Mouse (Mus musculus): ENCODE measurements around the gene Gm4881.

The Gm4881 gene

DNA sequence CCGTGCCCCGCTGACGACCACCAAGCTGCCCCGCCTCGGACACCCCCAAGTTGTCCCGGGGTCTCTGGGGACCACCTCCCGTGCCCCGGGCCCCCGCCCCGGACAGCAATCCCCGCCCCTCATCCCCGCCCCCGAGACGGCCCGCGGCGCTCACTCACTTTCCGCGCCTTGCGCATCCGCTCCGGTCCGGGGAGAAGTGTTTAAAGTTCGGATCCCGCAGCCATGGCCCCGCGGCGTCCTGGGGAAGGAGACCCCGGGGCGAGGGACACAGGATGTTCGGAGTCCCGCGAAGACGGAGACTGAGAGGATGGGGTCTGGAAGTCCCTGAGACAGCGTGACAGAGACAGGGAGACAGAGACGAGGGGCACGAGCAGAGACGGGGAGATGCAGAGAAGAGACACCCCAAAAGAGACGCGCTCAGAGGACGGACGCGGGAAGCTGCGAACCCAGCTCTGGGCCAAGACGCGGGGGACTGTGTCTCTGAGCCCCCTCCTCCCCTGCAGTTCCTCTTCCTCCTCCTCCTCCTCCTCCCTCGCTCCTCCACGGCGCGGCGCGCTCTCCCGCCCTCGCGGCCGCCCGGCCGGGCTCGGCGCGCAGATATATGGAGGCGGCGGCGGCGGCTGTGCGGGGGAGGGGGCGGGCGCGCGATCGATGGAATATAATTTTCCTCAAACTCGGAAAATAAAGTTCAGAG, at the start of gene Gm4881:
Gm4881 (minus strand) TSS at position 238 of the 694 bp plus-strand sequence.
- DNase-seq (ENCODE audit: low read depth, low spot score) = no peak

DNA sequence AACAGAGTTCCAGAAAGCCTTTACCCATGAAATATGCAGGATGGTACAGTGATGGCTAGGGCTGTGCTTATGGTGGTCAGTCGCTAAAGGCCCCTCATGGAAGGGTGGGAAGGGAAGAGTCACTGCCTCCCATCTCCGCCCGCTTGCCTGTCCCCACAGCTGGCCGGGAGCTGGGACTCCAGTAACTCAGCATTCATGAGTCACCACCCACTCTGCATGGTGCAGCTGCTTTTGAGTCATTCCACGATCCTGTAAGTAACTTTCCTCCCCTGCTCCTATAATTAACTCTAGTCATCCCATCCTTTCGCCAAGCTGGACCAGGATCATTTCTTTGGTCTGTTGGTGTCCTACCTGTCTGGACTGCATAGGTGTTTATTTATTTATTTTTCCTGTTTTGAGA, 48.8 kb upstream of the Gm4881 start:
- no peak for DNase-seq (ENCODE audit: low read depth, low spot score)

DNA sequence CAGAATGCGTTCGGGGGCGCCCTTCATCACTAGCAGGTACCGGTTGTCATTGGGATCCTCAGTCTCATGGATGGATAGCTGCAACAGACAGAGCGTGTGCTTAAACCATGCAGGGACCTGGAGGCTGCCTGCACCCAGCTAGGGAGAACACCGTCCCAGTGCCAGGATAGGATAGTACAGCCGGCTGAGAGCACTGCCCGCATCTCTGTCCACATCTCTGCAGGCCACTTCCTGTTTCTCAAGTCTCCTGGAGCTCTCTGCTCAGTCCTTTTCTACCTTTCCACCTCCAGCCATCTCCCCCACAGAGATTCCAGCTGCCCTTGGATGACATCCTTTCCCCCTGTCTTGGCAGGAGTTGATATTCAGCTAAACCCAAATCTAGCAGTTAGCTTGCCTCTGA, 46.2 kb upstream of the Gm4881 start:
- DNase-seq (ENCODE audit: low read depth, low spot score) = no peak

DNA sequence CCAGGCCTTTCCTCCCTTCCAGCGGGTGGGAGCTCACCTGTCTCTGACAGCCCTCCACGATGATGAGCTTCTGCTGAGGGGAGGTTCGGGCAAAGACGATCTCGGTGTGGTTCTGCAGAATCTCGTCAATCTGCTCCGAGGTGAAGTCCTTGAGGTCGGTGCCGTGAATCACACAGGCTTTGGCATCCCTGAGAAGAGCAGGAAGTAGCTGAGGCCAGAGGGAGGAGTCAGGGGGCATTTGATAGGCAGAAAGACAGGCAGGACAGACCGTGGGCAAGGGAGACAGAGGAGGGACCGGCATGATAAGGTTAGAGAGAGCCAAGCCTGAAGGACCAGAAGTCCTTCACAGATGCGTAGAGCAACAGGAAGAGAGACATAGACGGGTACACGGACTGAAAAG, 43.6 kb upstream of the Gm4881 start:
- DNase-seq (ENCODE audit: low read depth, low spot score) = no peak

DNA sequence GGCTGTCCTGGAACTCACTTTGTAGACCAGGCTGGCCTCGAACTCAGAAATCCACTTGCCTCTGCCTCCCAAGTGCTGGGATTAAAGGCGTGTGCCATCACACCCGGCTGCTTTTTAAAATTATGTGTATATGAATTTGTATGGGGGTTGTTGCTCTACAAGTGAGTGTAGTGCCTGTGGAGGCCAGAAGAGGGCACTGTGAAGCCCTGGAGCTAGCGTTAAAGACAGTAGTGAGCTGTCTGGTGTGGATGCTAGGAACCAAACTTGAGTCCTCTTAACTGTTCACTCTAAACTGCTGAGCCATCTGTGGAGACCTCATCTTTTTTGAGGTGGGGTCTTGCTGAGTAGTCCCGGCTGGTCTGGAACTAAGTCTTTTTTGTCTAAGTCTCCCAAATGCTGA, 41.5 kb upstream of the Gm4881 start:
- DNase-seq (ENCODE audit: low read depth, low spot score) = peak; percentile 57

DNA sequence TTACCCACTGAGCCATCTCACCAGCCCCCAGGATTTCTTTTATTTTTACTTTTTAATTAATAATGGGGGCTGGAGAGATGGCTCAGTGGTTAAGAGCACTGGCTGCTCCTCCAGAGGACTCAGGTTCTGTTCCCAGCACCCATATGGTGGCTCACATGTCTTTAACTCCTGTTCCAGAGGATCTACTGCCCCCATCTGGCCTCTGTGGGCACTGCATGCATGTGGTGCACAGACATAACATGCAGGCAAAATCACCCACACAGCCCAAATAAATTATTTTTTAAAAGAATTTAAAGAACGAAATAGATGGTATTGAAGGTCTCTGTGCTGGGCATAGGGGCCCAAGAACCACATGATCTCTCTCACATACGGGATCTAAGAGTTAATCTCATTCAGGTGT, 40.0 kb upstream of the Gm4881 start:
- peak; percentile 56 for DNase-seq (ENCODE audit: low read depth, low spot score)

DNA sequence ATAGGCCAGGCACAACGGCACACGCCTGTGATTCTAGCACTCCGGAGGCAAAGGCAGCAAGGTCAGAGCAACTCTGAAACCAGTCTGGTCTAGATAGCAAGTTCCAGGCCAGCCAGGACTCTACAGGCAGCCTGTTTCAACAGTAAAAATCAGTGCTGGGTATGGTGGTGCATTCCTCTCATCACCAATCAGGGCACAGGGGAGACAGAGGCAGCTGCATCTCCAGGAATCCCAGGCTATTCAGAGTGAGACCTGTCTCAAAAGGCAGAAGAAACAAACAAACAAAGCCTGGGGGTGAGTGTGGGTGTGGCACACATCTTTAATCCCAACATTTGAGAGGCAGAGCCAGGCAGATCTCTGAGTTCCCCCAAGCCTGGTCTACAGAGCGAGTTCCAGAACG, 39.1 kb upstream of the Gm4881 start:
- DNase-seq (ENCODE audit: low read depth, low spot score) = peak; percentile 73

DNA sequence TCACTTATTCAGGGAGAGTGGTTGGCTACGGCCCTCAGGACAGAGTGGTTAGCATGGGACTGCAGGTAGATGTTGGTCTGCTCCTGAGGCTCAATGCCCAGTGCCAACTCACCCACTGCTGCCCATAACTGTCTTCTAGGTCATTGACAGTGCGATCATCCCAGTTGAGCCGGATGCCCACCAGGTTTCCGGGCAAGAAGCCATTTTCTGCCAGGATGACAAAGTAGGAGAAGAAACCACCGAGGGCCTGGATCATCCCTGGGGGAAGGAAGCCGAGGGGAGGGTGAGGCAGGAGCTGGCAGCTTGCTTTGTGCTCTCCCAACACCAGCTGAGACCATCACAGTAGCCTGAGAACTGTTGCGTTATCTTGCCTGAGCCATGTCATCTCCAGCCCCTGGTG, 36.1 kb upstream of the Gm4881 start:
- DNase-seq (ENCODE audit: low read depth, low spot score) = no peak

DNA sequence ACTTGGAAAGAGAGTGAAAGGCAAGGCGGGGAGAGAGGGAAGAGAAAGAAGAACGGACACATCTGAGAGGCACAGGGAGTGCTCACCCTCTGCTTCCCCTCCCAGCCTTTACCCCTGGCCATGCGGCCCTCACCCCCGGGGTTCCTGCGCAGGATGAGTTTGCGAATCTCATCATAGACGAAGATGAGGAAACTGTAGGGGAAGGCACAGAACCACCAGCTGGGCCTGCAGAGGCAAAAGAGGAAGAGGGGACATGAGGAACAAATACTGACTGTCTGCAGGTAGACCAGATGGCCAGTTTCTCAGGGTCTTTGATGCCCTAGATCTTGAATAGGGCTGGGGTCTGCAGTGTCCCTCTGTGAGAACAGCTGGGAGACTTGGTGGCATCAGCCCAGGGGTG, 34.5 kb upstream of the Gm4881 start:
- no peak for DNase-seq (ENCODE audit: low read depth, low spot score)

DNA sequence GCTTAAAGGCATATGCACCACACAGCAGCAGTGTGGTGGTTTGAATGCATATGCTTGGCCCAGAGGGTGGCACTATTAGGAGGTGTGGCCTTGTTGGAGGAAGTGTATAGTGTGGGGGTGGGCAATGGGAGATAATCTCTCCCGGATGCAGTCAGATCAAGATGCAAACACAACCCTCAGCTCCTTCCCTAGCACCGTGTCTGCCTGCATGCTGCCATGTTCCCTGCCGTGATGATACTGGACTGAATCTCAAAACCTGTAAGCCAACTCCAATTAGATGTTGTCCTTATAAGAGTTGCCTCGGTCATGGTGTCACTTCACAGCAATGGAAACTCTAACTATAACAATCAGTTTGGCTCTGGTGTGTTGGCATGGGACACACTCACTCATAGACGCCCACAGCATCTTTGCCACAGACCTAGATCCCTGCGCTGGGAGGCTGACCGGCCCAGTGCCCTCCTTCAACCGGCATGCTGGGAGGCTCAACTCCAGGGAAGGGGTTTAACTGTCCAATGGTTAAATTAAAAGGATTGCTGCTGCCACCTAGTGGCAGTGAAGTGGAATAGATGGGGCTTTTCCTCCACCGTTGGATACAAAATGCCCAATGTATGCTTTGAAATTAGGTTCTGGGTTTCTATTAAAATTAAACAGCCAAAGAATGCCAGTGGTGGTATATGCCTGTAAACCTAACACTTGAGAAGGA, 30.8 kb upstream of the Gm4881 start:
- peak; percentile 64 for DNase-seq (ENCODE audit: low read depth, low spot score)

DNA sequence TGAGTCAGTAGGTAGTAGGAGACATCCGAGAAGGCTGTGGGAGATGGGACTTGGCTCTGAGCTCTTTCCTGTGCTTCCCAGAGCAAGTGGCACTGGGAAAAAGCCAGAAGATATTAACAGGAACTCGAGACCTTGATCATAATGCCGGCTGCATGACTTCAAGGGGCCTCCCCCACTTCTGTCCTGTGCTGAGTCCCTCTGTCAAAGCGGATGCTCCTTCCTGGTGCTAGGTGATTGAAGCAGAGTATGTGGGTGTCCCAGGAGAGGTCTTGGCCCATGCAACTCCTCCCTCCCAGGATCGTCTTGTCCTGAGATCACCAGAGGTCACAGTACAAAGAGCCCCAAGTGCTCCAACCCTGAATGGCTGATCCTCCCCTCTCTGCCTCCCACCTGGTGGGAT, 29.6 kb upstream of the Gm4881 start:
- no peak for DNase-seq (ENCODE audit: low read depth, low spot score)

DNA sequence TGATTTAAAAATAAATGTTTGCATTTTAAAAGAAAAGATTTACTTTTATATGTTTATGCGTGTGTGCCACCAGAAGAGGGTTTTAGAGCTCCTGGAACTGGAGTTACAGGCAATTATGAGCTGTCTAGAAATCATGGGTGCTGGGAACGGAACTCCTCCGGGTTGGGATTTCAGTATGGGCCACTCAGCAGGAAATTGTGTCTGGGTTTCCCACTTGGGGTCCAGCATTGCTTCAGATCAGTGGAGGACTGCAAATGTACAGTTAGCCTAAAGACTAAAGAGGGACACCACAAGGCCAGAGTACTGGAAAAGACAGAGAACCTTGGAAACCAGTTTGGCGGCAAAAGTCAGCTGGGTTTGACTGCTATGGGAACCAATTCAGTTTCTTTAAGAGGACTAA, 28.9 kb upstream of the Gm4881 start:
- DNase-seq (ENCODE audit: low read depth, low spot score) = no peak

DNA sequence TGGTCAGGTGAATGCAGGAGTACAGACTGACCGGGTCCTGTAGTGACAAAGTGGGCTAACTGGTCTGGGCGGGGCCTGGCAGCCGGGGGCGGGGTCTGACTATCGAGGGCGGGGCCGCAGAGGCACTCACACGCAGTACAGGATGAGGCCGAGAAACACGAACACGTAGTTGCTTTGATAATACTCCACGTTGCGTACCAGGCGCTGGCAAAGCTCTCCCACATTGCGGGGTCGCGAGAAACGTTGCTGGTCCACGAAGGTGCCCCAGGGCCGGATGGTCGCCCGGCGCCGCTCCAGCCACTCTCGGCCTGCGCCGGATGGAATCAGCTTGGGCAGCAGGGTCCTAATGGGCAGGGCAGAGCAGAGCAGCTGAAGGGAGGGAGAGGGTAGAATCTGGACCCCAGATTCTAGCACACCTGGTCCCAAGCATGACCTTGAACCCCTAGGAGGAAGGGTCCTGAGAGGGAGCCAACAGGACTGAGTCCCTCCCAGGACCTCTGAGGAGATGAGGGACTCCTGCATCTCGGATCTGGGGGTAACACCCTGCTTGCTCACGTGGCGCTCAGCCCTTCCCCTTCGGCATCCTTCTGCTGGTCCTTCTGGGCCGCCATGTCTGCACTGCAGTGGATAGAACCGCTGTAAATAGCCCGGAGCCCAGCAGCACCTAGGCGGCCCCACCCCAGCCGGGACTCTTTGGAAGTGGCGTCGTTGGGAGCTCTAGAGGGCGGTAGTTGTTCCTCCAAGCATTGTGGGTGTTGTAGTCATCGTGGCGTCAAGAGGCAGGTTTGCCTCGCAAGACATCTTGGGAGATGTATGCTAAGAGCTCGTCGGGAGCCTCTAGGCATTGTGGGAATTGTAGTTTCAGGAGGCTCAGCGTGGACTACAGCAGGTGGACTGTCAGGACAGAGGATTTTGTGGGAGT, 27.9 kb upstream of the Gm4881 start, which contains the start of gene Rabac1:
Rabac1 (minus strand) TSS at position 783 of the 922 bp plus-strand sequence.
- DNase-seq (ENCODE audit: low read depth, low spot score) = peak; percentile 97

DNA sequence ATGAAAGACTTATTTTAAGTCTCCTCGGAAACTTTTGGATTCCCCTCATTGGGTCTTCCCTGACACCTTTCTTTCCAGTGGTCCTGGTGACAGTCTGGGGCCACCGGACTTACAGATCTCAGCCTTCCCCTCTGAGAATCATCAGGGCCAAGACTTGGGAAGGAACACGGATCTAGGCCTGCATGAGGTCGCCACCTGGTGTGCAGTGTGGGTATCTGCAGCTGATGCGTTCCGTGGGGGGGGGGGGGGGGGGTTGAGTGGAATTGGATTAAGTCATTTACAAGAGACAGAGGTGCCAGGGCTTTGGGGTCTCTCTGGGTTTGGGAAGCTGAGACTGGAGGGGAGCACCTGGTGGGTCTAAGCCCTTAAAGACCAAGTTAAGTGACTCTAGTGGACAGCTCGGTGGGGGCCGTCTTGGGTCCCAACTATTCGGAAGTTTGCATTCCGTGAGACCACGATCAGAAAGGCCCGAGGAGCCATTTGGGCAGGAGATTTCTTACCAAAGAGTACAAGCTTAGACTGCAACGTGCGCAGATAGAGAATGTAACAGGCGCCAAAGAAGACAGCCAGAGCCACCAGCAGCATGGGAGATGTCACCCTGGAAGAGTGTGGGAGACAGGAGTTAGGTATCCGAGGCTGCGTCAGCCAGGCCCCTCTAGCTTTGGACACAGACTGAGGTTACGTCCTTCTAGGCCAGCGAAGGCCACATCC, 27.1 kb upstream of the Gm4881 start:
- peak; percentile 68 for DNase-seq (ENCODE audit: low read depth, low spot score)

DNA sequence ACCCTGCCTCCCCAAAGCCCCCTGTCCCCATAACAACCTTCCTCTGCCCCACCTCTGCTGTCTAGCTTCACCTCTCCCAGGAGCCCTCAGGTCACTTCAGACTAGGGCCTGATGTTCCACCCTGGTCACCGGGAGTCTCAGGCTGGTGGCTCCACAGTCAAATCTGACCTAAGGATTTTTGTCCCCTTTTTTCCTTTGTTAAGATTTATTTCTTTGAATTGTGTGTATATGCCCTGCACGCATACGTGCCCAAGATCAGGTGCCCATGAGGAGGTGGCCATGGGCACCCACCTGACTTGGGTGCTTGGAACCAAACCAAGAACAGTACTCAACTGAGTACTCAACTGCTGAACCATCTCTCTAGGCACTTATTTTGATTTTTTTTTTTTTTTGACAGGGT, 26.0 kb upstream of the Gm4881 start:
- no peak for DNase-seq (ENCODE audit: low read depth, low spot score)

DNA sequence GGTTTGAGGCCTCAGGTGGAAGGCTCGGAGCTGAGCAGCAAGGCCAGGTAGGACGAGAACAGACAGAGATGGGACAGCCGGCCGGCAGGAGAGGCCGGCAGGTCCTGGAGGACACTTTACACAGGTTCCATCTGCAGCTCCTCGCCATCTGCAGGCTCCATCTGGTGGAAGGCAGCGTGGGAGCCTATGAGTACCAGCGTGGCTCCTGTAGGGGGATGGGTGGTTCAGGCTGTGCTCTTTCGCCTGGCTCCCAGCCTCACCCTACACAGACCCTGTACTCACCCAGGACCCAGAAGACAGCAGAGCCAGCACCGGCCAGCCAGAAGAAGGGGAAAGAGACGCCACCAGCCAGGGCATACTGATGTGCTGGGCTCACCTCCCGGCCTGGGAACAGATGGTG, 25.5 kb upstream of the Gm4881 start:
- no peak for DNase-seq (ENCODE audit: low read depth, low spot score)

DNA sequence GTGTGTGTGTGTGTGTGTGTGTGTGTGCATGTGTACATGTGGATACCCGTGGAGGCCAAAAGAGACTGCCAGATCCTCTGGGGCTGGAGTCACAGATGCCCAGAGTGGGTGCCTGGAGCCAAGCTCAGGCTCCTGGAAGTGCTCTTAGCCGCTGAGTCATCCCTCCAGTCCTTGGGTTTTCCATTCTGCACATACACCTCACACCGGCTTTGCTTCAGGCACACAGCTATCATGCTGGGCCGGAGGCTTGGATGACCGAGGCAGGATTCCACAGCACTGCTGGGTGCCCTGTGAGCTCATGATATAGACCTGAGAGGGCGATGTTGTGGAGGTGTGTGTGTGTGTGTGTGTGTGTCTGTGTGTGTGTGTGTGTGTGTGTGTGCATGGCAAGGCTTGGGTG, 24.2 kb upstream of the Gm4881 start:
- DNase-seq (ENCODE audit: low read depth, low spot score) = no peak

DNA sequence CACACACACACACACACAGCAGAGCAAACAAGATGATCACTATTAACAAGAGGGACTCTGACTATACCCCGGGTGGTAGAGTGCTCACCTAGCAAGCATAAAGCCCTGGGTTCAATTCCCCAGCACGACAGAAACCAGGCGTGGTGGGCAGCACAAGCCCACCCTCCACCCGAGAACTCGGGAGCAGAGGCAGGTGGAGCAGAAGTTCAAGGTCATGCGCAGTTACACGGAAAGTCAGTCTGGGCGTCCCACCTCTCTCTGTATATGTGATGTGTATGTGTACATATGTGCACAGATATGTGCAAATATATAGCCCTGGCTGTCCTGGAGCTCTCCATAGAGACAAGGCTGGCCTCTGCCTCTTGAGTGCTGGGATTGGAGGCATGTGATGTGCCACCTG, 23.7 kb upstream of the Gm4881 start:
- no peak for DNase-seq (ENCODE audit: low read depth, low spot score)

DNA sequence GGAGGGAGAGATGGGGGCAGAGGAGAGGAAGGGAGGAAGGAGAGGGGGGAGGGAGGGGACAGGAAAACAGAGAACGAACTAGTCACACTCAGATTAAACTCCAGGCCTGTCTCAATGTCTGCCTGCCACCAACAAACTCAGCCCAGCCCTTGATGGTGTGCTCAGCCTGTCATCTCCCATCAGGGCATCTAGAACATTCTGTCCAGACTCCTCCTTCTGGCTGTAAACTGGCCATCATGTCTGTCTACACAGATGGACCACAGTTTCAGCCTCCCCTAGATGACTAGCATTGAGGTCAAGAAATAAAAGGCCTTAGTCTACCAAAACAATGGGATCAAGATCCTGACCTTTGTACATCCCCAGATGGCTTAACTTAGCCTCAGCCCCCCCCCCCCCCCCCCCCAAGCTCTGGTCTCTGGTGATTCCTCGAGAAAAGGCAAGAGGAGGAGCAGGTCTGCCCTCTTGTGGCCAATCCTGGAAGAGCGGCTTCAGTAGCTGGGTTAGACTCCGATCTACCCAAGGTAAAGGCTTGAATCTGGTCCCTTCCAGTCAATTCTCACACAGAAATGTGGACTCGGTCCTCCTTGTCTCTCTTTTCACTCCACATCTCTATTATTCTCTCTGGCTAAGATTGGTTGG, 20.7 kb upstream of the Gm4881 start:
- DNase-seq (ENCODE audit: low read depth, low spot score) = peak; percentile 80

DNA sequence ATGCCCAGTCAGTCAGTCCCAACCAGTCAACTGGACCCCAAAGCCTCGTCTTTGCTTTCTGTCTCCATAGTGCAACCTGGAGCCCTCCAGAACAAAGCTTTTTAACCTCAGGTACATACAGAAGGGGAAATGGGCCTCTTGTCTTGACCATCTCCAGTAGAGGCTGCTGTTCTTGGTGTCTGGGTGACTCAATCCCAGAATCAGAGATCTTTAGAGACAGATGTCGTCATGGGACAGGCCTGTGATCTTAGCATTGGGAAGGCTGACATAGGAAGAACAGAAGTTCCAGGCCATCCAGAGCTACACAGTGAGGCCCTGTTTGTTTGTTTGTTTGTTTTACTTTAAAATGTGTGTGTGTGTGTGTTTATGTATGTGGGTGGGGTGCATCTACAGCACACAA, 20.0 kb upstream of the Gm4881 start:
- no peak for DNase-seq (ENCODE audit: low read depth, low spot score)

DNA sequence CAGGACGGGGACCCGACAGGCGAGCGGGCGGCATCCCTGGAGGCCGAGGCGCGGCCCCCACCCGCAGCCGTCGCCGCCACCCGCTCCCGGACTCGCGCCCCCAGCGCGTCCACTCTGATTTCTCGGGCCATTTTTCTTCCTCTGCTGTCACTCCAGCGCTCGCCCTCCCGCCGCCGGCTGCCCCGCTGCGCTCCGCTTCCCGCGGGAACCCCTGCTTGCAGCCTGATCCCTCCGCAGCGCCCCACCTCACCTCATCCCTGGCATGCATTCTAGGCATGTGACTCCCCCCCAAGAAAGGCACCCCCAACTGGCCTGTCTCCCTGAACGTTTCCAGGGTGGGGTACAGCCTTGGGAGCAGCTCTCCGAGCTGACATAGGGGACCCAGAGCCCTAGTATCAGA, 10.9 kb upstream of the Gm4881 start:
- DNase-seq (ENCODE audit: low read depth, low spot score) = no peak
